Mouse (Mus musculus): ENCODE measurements around the gene Ccdc65. TPM values are rescaled to one million over a fixed set of nuclear protein-coding genes. Genes with fewer than 3 reads are reported as not detected.

Gene Ccdc65
- polyA plus RNA-seq, 1 experiment: not detected

DNA sequence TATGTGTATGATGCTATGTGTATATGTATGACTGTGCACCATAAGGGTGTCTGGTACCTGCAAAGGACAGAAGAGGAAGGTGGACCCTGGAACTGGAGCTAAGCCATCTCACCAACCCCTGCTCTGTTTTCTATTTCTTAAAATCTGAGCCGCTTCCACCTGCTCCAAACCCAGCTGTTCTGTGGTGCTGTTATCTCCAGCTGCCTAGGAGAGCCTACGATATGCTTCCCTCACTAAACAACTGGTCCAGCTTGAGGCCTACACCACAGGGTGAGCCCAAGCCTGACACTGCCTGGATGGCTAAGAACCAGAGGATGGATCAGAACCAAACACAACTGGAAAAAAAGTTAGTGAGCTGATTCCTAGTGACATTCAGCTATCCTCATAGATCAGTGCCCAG lies 46.1 kb downstream of the Ccdc65 start:
- no peak for TF ChIP-seq CTCF (IDR thresholded peaks at IDR 0.05; ENCODE audit: control insufficient read depth, insufficient read depth, low read length)
- TF ChIP-seq POLR2A (IDR thresholded peaks at IDR 0.05; ENCODE audit: borderline replicate concordance, control insufficient read depth, low read depth, low read length): no peak
- H3K4me1 ChIP-seq (ENCODE audit: control insufficient read depth, insufficient read depth, low read length): no peaks in the 10 kb centered on the region
- no peak overlapping the region for H3K27ac ChIP-seq (ENCODE audit: control insufficient read depth, insufficient read depth, low read depth, low read length, poor library complexity)
- no peak overlapping the region for H3K4me3 ChIP-seq (replicated peaks; ENCODE audit: control insufficient read depth, low read depth, low read length)
- WGBS: 69% methylated on average over 2 of the region's 2 CpGs

GRCm38 (mm10) chr15:98762201-98762621 lies 54.2 kb downstream of the Ccdc65 start:
- 1% methylated on average over 24 of the region's 24 CpGs for WGBS
- peak overlapping the region; percentile 72 for H3K27ac ChIP-seq (ENCODE audit: control insufficient read depth, insufficient read depth, low read depth, low read length, poor library complexity)
- TF ChIP-seq POLR2A (IDR thresholded peaks at IDR 0.05; ENCODE audit: borderline replicate concordance, control insufficient read depth, low read depth, low read length) (no peak), CTCF (IDR thresholded peaks at IDR 0.05; ENCODE audit: control insufficient read depth, insufficient read depth, low read length) (no peak)

DNA sequence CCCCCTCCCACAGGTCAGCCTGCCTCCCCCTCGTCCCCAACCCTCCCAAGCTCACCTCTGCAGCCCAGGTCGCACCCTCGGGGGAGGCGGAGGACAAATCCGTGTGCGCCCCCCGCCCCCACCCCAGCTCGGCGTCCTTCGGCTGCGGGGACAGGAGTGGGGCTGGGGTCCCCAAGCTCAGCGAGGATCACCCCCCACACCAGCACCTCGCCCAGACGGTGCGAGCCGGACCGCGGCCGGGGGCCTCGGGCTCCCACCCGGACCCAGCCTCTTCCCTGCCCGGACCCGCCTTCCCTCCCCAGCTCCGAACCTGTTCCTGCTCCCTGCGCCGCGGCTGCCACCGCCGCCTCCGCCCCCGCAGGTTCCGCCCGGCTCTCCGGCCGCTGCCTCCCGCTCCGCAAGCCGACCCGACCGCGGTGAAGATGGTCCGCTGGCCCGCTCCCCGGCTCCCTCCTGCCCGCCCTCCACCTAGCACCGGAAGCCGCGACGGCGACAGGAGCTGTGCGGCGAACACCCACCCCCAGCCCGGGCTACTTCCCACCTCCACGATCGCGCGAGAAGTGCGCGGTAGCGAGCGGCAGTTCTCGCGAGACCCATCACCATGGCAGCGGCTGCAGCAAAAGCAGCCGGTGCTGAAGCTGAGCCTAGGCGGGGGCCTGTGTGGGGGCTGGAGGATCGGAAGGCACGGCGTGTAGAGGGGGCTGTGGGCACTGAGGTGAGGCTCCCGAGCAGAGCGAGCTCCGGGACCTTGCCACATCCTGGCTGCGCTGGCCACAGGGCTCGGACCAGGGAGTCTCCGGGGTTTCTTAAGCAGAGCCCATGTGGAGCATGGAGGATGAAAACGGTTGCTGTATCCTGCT lies 54.9 kb downstream of the Ccdc65 start, which contains the start of gene Arf3:
Gene Arf3 (minus strand): TSS at position 545 of the 860 bp plus-strand sequence.
- under 1% methylated on average over 74 of the region's 76 CpGs for WGBS
- TF ChIP-seq POLR2A (IDR thresholded peaks at IDR 0.05; ENCODE audit: borderline replicate concordance, control insufficient read depth, low read depth, low read length) (peak; percentile 81; the same call in 1 of the 2 replicates), CTCF (IDR thresholded peaks at IDR 0.05; ENCODE audit: control insufficient read depth, insufficient read depth, low read length) (no peak)
- H3K4me1 ChIP-seq (ENCODE audit: control insufficient read depth, insufficient read depth, low read length): no peaks in the 10 kb centered on the region; the same call in 1 of the 2 replicates
- peak within 1 kb of the TSS; percentile 81 for H3K4me3 ChIP-seq (replicated peaks; ENCODE audit: control insufficient read depth, low read depth, low read length)
- peak within 1 kb of the TSS; percentile 72 for H3K27ac ChIP-seq (ENCODE audit: control insufficient read depth, insufficient read depth, low read depth, low read length, poor library complexity)

More at GRCm38 (mm10) chr15:98762201-98762621, 54.2 kb downstream of the Ccdc65 start:
- Histone ChIP-seq H3K4me1 (ENCODE audit: control insufficient read depth, insufficient read depth, low read length) (no peaks in the 10 kb centered on the region; the same call in 1 of the 2 replicates), H3K4me3 (replicated peaks; ENCODE audit: control insufficient read depth, low read depth, low read length) (peak overlapping the region; percentile 81)

DNA sequence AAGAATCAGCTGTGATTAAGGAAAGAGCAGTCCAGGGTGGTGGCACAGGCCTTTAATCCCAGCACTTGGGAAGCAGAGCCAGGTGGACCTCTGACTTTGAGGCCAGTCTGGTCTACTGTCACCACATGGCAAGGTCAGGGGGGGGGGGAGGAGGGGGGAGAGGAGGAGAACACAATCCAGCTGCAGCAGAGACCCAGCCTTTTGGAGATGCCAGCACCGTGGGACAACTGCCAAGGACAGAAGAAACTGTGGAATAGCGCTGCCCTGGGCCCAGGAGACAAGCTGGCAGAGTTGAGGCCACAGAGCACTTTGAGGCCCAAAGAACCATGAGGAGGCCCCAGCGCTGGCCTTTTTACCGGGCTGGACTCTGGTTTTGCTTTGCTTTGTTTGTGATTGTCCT lies 57.9 kb downstream of the Ccdc65 start:
- Histone ChIP-seq H3K27ac (ENCODE audit: control insufficient read depth, insufficient read depth, low read depth, low read length, poor library complexity) (no peak overlapping the region), H3K4me1 (ENCODE audit: control insufficient read depth, insufficient read depth, low read length) (no peaks in the 10 kb centered on the region; the same call in 1 of the 2 replicates), H3K4me3 (replicated peaks; ENCODE audit: control insufficient read depth, low read depth, low read length) (no peak overlapping the region)
- WGBS: 75% methylated on average over 4 of the region's 4 CpGs
- TF ChIP-seq POLR2A (IDR thresholded peaks at IDR 0.05; ENCODE audit: borderline replicate concordance, control insufficient read depth, low read depth, low read length) (no peak), CTCF (IDR thresholded peaks at IDR 0.05; ENCODE audit: control insufficient read depth, insufficient read depth, low read length) (no peak)

GRCm38 (mm10) chr15:98768259-98768658 lies 60.3 kb downstream of the Ccdc65 start:
- Histone ChIP-seq H3K4me1 (ENCODE audit: control insufficient read depth, insufficient read depth, low read length) (no peaks in the 10 kb centered on the region; the same call in 1 of the 2 replicates), H3K4me3 (replicated peaks; ENCODE audit: control insufficient read depth, low read depth, low read length) (no peak overlapping the region), H3K27ac (ENCODE audit: control insufficient read depth, insufficient read depth, low read depth, low read length, poor library complexity) (no peak overlapping the region)
- TF ChIP-seq POLR2A (IDR thresholded peaks at IDR 0.05; ENCODE audit: borderline replicate concordance, control insufficient read depth, low read depth, low read length) (no peak), CTCF (IDR thresholded peaks at IDR 0.05; ENCODE audit: control insufficient read depth, insufficient read depth, low read length) (no peak)
- 78% methylated on average over 5 of the region's 5 CpGs for WGBS

GRCm38 (mm10) chr15:98771813-98772425 lies 63.9 kb downstream of the Ccdc65 start:
- TF ChIP-seq POLR2A (IDR thresholded peaks at IDR 0.05; ENCODE audit: borderline replicate concordance, control insufficient read depth, low read depth, low read length) (no peak), CTCF (IDR thresholded peaks at IDR 0.05; ENCODE audit: control insufficient read depth, insufficient read depth, low read length) (no peak)
- no peaks in the 10 kb centered on the region; the same call in 1 of the 2 replicates for H3K4me1 ChIP-seq (ENCODE audit: control insufficient read depth, insufficient read depth, low read length)
- 8% methylated on average over 12 of the region's 12 CpGs for WGBS
- H3K4me3 ChIP-seq (replicated peaks; ENCODE audit: control insufficient read depth, low read depth, low read length): peak overlapping the region; percentile 65
- peak overlapping the region; percentile 22; the same call in 1 of the 2 replicates for H3K27ac ChIP-seq (ENCODE audit: control insufficient read depth, insufficient read depth, low read depth, low read length, poor library complexity)

DNA sequence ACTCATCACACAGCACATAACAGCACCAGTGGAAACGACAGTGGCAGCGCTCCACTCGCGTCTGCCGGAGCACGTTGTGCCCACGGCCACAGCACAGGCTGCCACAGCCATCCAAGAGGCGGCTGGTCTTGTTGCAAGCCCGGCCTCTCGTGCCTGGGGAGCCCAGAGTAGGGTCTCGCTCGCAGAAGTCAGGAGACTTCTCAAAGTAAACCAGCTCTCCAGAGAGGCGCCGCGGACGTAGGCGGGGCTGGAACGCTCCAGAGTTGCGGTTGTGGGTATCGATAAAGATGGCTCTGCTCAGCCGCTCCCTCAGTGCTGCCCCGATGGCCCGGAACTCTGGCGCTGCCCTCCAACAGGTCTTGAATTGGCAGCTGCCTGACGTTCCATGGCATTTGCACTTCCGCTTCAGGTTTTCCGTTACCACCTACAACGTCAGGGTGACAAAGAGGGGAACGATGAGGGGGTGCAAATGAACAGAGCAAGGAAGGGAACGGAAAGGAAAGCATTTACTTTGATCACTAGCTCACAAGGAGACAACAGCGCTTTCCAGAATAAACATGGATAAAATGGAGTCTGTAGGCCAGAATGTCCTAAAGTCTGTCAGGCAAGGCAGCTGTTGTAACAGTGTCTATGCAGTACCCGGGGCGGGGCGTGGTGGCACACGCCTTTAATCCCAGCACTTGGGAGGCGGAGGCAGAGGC lies 64.7 kb downstream of the Ccdc65 start:
- Histone ChIP-seq H3K27ac (ENCODE audit: control insufficient read depth, insufficient read depth, low read depth, low read length, poor library complexity) (peak overlapping the region; percentile 22; the same call in 1 of the 2 replicates), H3K4me1 (ENCODE audit: control insufficient read depth, insufficient read depth, low read length) (no peaks in the 10 kb centered on the region; the same call in 1 of the 2 replicates), H3K4me3 (replicated peaks; ENCODE audit: control insufficient read depth, low read depth, low read length) (peak overlapping the region; percentile 65)
- TF ChIP-seq POLR2A (IDR thresholded peaks at IDR 0.05; ENCODE audit: borderline replicate concordance, control insufficient read depth, low read depth, low read length): no peak
- no peak for TF ChIP-seq CTCF (IDR thresholded peaks at IDR 0.05; ENCODE audit: control insufficient read depth, insufficient read depth, low read length)
- 4% methylated on average over 36 of the region's 36 CpGs for WGBS

Other genes with a start within 250 kb of the Ccdc65 start
- gene OR5BS1P, start 238.3 kb upstream of the Ccdc65 start, polyA plus RNA-seq (2011; ENCODE audit: insufficient read depth, insufficient read length, low replicate concordance, missing spikeins): not detected in 2 replicates
- gene Lalba, start 225.5 kb upstream of the Ccdc65 start, polyA plus RNA-seq (2011; ENCODE audit: insufficient read depth, insufficient read length, low replicate concordance, missing spikeins): not detected in 2 replicates
- gene Olfr279, start 215.8 kb upstream of the Ccdc65 start, polyA plus RNA-seq (2011; ENCODE audit: insufficient read depth, insufficient read length, low replicate concordance, missing spikeins): 0.29 TPM in 1 of 2 replicates, not detected in the other
- gene Kansl2, start 173.9 kb upstream of the Ccdc65 start, polyA plus RNA-seq (2011; ENCODE audit: insufficient read depth, insufficient read length, low replicate concordance, missing spikeins): 39.2 and 52.3 TPM in 2 replicates
- gene Ccnt1, start 137.3 kb upstream of the Ccdc65 start, polyA plus RNA-seq (2011; ENCODE audit: insufficient read depth, insufficient read length, low replicate concordance, missing spikeins): 18.5 and 31.3 TPM in 2 replicates
- gene 4930415O20Rik, start 137.2 kb upstream of the Ccdc65 start, polyA plus RNA-seq (2011; ENCODE audit: insufficient read depth, insufficient read length, low replicate concordance, missing spikeins): not detected in 2 replicates
- 45.8 and 65.2 TPM in 2 replicates for gene Adcy6, start 98.1 kb upstream of the Ccdc65 start, polyA plus RNA-seq (2011; ENCODE audit: insufficient read depth, insufficient read length, low replicate concordance, missing spikeins)
- 0.70 and 1.8 TPM in 2 replicates for gene Cacnb3, start 77.4 kb upstream of the Ccdc65 start, polyA plus RNA-seq (2011; ENCODE audit: insufficient read depth, insufficient read length, low replicate concordance, missing spikeins)
- 52.3 and 81.0 TPM in 2 replicates for gene Ddx23, start 45.3 kb upstream of the Ccdc65 start, polyA plus RNA-seq (2011; ENCODE audit: insufficient read depth, insufficient read length, low replicate concordance, missing spikeins)
- gene Rnd1, start 30.7 kb upstream of the Ccdc65 start, polyA plus RNA-seq (2011; ENCODE audit: insufficient read depth, insufficient read length, low replicate concordance, missing spikeins): 1.8 and 2.3 TPM in 2 replicates
- 0.74 TPM in 1 of 2 replicates, not detected in the other for gene Fkbp11, start 20.0 kb downstream of the Ccdc65 start, polyA plus RNA-seq (2011; ENCODE audit: insufficient read depth, insufficient read length, low replicate concordance, missing spikeins)
- gene Arf3, start 55.0 kb downstream of the Ccdc65 start, polyA plus RNA-seq (2011; ENCODE audit: insufficient read depth, insufficient read length, low replicate concordance, missing spikeins): 11.0 and 19.8 TPM in 2 replicates
- 1.1 and 1.4 TPM in 2 replicates for gene Wnt10b, start 69.9 kb downstream of the Ccdc65 start, polyA plus RNA-seq (2011; ENCODE audit: insufficient read depth, insufficient read length, low replicate concordance, missing spikeins)
- not detected in 2 replicates for gene Wnt1, start 81.7 kb downstream of the Ccdc65 start, polyA plus RNA-seq (2011; ENCODE audit: insufficient read depth, insufficient read length, low replicate concordance, missing spikeins)
- 0.25 TPM in 1 of 2 replicates, not detected in the other for gene Ddn, start 101.3 kb downstream of the Ccdc65 start, polyA plus RNA-seq (2011; ENCODE audit: insufficient read depth, insufficient read length, low replicate concordance, missing spikeins)
- gene Prkag1, start 123.3 kb downstream of the Ccdc65 start, polyA plus RNA-seq (2011; ENCODE audit: insufficient read depth, insufficient read length, low replicate concordance, missing spikeins): 64.8 and 107 TPM in 2 replicates
- gene Kmt2d, start 163.0 kb downstream of the Ccdc65 start, polyA plus RNA-seq (2011; ENCODE audit: insufficient read depth, insufficient read length, low replicate concordance, missing spikeins): 67.1 and 105 TPM in 2 replicates
- gene Rhebl1, start 186.3 kb downstream of the Ccdc65 start, polyA plus RNA-seq (2011; ENCODE audit: insufficient read depth, insufficient read length, low replicate concordance, missing spikeins): 9.6 and 9.8 TPM in 2 replicates
- gene Dhh, start 190.3 kb downstream of the Ccdc65 start, polyA plus RNA-seq (2011; ENCODE audit: insufficient read depth, insufficient read length, low replicate concordance, missing spikeins): 0.60 TPM in 1 of 2 replicates, not detected in the other
- 32.7 and 73.3 TPM in 2 replicates for gene Lmbr1l, start 210.0 kb downstream of the Ccdc65 start, polyA plus RNA-seq (2011; ENCODE audit: insufficient read depth, insufficient read length, low replicate concordance, missing spikeins)
- gene Tuba1b, start 226.4 kb downstream of the Ccdc65 start, polyA plus RNA-seq (2011; ENCODE audit: insufficient read depth, insufficient read length, low replicate concordance, missing spikeins): 812 and 942 TPM in 2 replicates
- not detected in 2 replicates for gene Gm49450, start 245.3 kb downstream of the Ccdc65 start, polyA plus RNA-seq (2011; ENCODE audit: insufficient read depth, insufficient read length, low replicate concordance, missing spikeins)
- 22.2 and 97.6 TPM in 2 replicates for gene Tuba1a, start 245.5 kb downstream of the Ccdc65 start, polyA plus RNA-seq (2011; ENCODE audit: insufficient read depth, insufficient read length, low replicate concordance, missing spikeins)

Measured in bone marrow, adult 2 months (tissue).